Mouse (Mus musculus) kidney, postnatal 0 days (tissue): ENCODE results near the gene Tekt1. TPM values are rescaled to one million over a fixed set of nuclear protein-coding genes. Genes with fewer than 3 reads are reported as not detected.

ENCODE experiments used
- ATAC-seq: fragments of 200-750 bp; cut with Nextera tagmentation; replicated peaks from 2 replicates; pipeline ENCODE4 v1.8.0; 2017; ENCODE audit warnings: low read depth, moderate number of reproducible peaks, moderate TSS enrichment, moderate library complexity; ENCODE audit not compliant: low FRiP score
- DNase-seq: peaks from one replicate; pipeline ENCODE4 v3.0.0-alpha.2; 2016; ENCODE audit warnings: low spot score
- H3K27ac ChIP-seq: fragments of 300-500 bp; sonication (generic); 2 replicates; pipeline ENCODE4 v1.5.1; 2014; ENCODE audit warnings: mild to moderate bottlenecking
- H3K27me3 ChIP-seq: fragments of 300-500 bp; sonication (generic); 2 replicates; pipeline ENCODE4 v1.6.1; 2014; ENCODE audit warnings: low read length, mixed read lengths; ENCODE audit not compliant: insufficient read depth
- H3K36me3 ChIP-seq: fragments of 300-500 bp; sonication (generic); 2 replicates; pipeline ENCODE4 v1.6.1; 2014; ENCODE audit warnings: low read length, mixed read lengths; ENCODE audit not compliant: insufficient read depth
- H3K4me1 ChIP-seq: fragments of 300-500 bp; sonication (generic); replicated peaks from 2 replicates; pipeline ENCODE4 v1.6.1; 2014; ENCODE audit warnings: antibody characterized with exemption, low read length, mixed read lengths; ENCODE audit not compliant: insufficient read depth
- H3K4me2 ChIP-seq: fragments of 300-500 bp; sonication (generic); 2 replicates; pipeline ENCODE4 v1.6.1; 2014; ENCODE audit warnings: mild to moderate bottlenecking, low read length, moderate library complexity, mixed read lengths
- H3K4me3 ChIP-seq: fragments of 300-500 bp; sonication (generic); replicated peaks from 2 replicates; pipeline ENCODE4 v1.5.1; 2014; ENCODE audit warnings: low read depth, low read length
- H3K9ac ChIP-seq: fragments of 300-500 bp; sonication (generic); 2 replicates; pipeline ENCODE4 v1.6.1; 2014; ENCODE audit warnings: low read depth, low read length
- H3K9me3 ChIP-seq: fragments of 300-500 bp; sonication (generic); replicated peaks from 2 replicates; pipeline ENCODE4 v1.6.1; 2016; ENCODE audit warnings: low read length, inconsistent platforms, mixed read lengths
- CTCF ChIP-seq: IDR thresholded peaks from 2 replicates; pipeline ENCODE4 v1.5.1; 2016; ENCODE audit warnings: antibody characterized with exemption, low read depth, mild to moderate bottlenecking, moderate library complexity
- WGBS: fragments of 180-500 bp; shearing (Covaris S2); extraction: QIAGEN DNeasy Blood & Tissue Kit; methylation state at CpG from one replicate; pipeline ENCODE4 v1.1.7; 2014; 5-methylcytosine and 5-hydroxymethylcytosine counted together
- polyA plus RNA-seq: library from polyadenylated mRNA; unstranded; fragments of >200 nt; fragmentation: Nextera tagmentation; extraction: Ambion mirVana; gene quantifications from 2 replicates; pipeline ENCODE4 v1.2.1, GENCODE M21; 2015

Tekt1 gene
- polyA plus RNA-seq, 1 experiment from 2014 or later = 5.1 TPM

DNA sequence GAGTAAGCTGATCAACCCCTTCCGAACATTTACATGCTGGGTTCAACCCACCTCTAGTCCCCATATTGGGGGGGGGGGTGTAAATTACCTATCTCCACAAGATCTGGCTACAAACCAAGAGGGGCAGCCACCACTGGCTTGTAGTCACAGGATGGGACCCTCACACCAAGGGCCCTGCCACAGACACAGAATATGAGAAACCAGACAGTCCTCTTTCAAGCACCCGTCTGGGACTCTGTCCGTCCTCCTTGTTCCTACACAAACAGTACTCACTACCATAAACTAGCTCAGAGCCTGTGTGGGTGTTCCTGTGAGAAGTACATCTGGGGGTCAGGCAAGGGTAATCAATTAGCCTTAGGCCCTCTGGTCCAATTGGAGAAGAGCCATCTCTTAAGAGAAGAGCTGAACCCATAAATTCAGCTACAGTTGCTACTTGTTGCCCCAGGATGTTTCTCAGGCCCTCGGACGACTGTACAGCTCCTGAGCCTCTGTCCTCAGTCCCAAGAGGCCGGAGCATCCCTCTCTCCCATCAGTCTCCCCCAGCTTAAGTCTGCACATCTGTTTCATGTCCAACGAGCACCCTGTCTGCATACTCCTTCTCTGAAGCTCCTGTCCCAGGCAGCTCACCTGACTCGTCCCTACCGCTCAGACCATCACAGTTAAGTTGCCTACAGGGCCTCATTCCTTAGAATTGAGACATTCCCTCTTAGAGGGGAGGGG, 46.4 kb upstream of the Tekt1 start:
- Histone ChIP-seq H3K4me2 (peak overlapping the region; percentile 97), H3K27ac (peak overlapping the region; percentile 47; the same call in 1 of the 2 replicates), H3K9ac (peak overlapping the region; percentile 94), H3K36me3 (no peaks in the 10 kb centered on the region), H3K4me3 (peak overlapping the region; percentile 74), H3K9me3 (no peaks in the 10 kb centered on the region), H3K27me3 (no peaks in the 10 kb centered on the region), H3K4me1 (peaks cover 38% of the 10 kb centered on the region)
- DNase-seq (peak; percentile 42), ATAC-seq (no peak)
- TF ChIP-seq CTCF = no peak
- 28% methylated on average over 9 of the region's 9 CpGs for WGBS

DNA sequence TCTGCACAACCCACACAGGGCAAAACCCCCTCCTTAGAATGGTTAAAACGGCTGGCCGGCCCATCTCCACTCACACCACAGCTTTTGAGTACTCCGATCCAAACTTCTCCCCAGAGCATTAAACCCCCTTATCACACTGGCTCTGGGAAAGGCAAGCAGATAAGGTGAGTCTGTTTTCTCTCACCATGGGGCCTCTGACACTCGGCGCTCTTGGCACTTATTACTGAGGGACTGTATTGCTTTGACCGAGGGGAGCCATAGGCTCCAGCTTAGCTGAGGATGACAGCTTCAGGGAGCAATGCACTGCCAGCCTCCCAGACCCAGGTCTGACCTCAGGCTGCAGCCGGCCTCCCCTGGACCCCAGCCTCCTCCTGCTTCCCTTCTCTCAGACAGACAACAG, 45.3 kb upstream of the Tekt1 start:
- Histone ChIP-seq H3K9ac (peak overlapping the region; percentile 44), H3K4me3 (peak overlapping the region; percentile 74; the same call in 1 of the 2 replicates), H3K27ac (peak overlapping the region; percentile 65; the same call in 1 of the 2 replicates), H3K27me3 (no peaks in the 10 kb centered on the region), H3K36me3 (no peaks in the 10 kb centered on the region), H3K4me1 (peaks cover 41% of the 10 kb centered on the region), H3K9me3 (no peaks in the 10 kb centered on the region), H3K4me2 (peak overlapping the region; percentile 97)
- ATAC-seq (no peak), DNase-seq (no peak)
- 23% methylated on average over 7 of the region's 7 CpGs for WGBS
- TF ChIP-seq CTCF = no peak

DNA sequence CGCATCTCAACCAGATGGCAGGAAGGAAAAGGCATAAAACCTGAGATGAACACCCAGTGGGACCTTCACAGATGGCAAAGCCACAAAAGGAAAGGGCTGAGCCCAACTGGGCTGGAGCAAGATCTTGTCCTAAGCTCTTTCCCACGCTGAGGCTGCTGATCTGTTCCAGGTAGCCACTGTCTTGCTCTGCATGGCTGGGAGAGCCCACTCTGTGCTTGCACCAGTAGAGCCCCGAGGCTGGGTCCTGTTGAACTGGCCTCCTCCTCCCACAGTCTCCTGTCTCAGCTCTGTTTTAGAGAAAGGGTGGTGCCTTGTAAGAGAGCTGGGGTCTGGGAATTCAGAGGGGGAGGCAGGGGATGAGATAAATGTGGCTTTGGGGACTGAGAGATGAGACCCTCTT, 44.8 kb upstream of the Tekt1 start:
- peaks cover 41% of the 10 kb centered on the region for H3K4me1 ChIP-seq
- no peak for TF ChIP-seq CTCF
- peak overlapping the region; percentile 97 for H3K4me2 ChIP-seq
- no peaks in the 10 kb centered on the region for H3K27me3 ChIP-seq
- H3K27ac ChIP-seq = peak overlapping the region; percentile 65
- 16% methylated on average over 3 of the region's 3 CpGs for WGBS
- H3K4me3 ChIP-seq = peak overlapping the region; percentile 74; the same call in 1 of the 2 replicates
- DNase-seq (no peak), ATAC-seq (no peak)
- no peaks in the 10 kb centered on the region for H3K36me3 ChIP-seq
- no peaks in the 10 kb centered on the region for H3K9me3 ChIP-seq
- peak overlapping the region; percentile 44 for H3K9ac ChIP-seq

DNA sequence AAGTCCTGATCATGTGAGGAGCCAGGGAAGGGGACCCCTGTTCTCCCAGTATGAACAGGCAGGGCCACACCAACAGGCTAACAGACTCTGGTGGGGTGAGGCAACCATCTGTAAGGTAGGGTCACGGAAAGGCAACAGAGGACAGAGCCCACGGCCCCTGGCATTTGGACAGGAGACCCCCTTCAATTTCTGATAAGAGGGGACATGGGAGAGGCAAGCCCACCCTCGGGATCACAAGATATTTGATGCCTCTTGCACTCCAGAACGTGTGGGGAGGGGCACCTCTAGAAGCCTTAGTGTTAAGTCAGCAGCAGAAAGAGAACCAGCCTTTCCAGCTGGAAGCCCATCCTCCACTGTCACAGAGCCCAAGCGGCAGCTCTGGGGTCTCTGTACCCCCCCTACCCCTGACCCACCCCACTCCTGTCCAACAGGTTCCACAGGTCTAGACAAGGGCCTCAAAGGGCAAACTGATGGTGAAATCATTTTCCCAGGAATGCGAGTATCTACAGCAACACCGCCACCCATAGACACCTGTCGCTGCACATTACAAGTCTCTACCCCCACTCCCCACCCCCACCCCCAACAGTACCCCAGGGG, 43.9 kb upstream of the Tekt1 start:
- no peak for ATAC-seq
- Histone ChIP-seq H3K4me1 (peaks cover 48% of the 10 kb centered on the region), H3K9me3 (no peaks in the 10 kb centered on the region), H3K4me2 (peak overlapping the region; percentile 97), H3K36me3 (no peaks in the 10 kb centered on the region), H3K9ac (0 out of 2 replicates have a peak overlapping the region, but pooled peaks have one; percentile 8), H3K27ac (peak overlapping the region; percentile 65), H3K4me3 (no peak overlapping the region), H3K27me3 (no peaks in the 10 kb centered on the region)
- 50% methylated on average over 8 of the region's 8 CpGs for WGBS
- DNase-seq = no peak
- TF ChIP-seq CTCF = no peak

- H3K27ac ChIP-seq = peak overlapping the region; percentile 50; the same call in 1 of the 2 replicates
- peak overlapping the region; percentile 13; the same call in 1 of the 2 replicates for H3K4me2 ChIP-seq
- no peak for DNase-seq
- no peak overlapping the region for H3K4me3 ChIP-seq
- no peaks in the 10 kb centered on the region for H3K27me3 ChIP-seq
- TF ChIP-seq CTCF = no peak
- no peaks in the 10 kb centered on the region for H3K36me3 ChIP-seq
- WGBS = 69% methylated on average over 4 of the region's 4 CpGs
- no peak for ATAC-seq
- H3K9ac ChIP-seq = no peak overlapping the region
- H3K4me1 ChIP-seq = peaks cover 54% of the 10 kb centered on the region
- no peaks in the 10 kb centered on the region for H3K9me3 ChIP-seq
These were observed 43.3 kb upstream of the Tekt1 start for GRCm38 (mm10) chr11:72405532-72405931.

GRCm38 (mm10) chr11:72402969-72403368, 40.7 kb upstream of the Tekt1 start:
- ATAC-seq = no peak
- peaks cover 46% of the 10 kb centered on the region for H3K4me1 ChIP-seq

More at GRCm38 (mm10) chr11:72402969-72403368, 40.7 kb upstream of the Tekt1 start:
- TF ChIP-seq CTCF = no peak
- H3K4me3 ChIP-seq = no peak overlapping the region
- H3K4me2 ChIP-seq = no peak overlapping the region
- 83% methylated on average over 12 of the region's 12 CpGs for WGBS
- no peak overlapping the region for H3K9ac ChIP-seq
- no peaks in the 10 kb centered on the region for H3K27me3 ChIP-seq
- peak overlapping the region; percentile 85; the same call in 1 of the 2 replicates for H3K27ac ChIP-seq
- no peak for DNase-seq
- H3K36me3 ChIP-seq = peaks cover 17% of the 10 kb centered on the region; the same call in 1 of the 2 replicates
- H3K9me3 ChIP-seq = no peaks in the 10 kb centered on the region
